Mouse (Mus musculus): ENCODE results near the gene Trim8. TPM values are rescaled to one million over a fixed set of nuclear protein-coding genes. Genes with fewer than 3 reads are reported as not detected.
A peak's percentile ranks its signal among the peaks of the same experiment; 100 is the strongest.

The Trim8 gene
- total RNA-seq, 1 experiment from 2014 or later, result 21.6 TPM

DNA sequence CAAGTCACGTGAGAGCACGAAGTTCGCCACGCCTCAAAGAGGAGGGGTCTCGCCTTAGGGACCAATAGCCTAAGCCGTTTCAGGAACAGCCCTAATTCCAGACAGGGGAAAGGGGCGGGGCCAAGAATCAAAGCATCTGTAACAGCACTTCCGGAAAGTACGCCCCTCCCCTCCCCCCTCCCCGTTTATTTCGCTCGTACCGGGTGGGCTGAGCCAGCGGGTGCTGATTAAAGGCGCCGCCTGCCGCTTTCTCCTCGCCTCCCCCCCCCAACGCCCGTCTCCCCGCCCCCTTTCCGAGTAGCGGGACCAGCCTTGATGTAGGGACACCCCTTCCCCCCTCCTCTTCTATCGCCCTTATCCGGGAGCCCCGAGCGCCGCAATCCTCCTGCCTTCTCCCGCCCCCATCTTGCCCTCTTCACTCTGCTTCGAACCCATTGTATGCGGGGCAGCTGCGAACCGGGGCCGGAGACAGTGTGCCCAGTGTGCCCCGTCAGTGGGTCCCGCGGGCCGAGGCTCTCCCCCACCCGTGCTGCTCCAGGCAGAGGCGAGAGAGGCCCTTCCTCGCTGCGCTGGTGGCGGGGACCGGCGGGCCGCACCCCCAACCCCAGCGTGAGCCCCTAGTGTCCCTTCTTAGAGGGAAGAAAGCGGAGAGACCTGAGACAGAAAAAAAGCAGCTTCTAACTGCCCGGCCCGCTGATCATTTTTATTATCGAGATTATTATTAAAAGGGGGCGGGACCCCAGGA is 1.5 kb upstream of the Trim8 start:
- peak; percentile 55 to 68 for ATAC-seq (replicated peaks in 1 of 2; ENCODE audit: insufficient read depth in 1 of 2, low FRiP score in 2 of 2, low TSS enrichment in 1 of 2, low read depth in 1 of 2, poor library complexity in 2 of 2, severe bottlenecking in 2 of 2)

DNA sequence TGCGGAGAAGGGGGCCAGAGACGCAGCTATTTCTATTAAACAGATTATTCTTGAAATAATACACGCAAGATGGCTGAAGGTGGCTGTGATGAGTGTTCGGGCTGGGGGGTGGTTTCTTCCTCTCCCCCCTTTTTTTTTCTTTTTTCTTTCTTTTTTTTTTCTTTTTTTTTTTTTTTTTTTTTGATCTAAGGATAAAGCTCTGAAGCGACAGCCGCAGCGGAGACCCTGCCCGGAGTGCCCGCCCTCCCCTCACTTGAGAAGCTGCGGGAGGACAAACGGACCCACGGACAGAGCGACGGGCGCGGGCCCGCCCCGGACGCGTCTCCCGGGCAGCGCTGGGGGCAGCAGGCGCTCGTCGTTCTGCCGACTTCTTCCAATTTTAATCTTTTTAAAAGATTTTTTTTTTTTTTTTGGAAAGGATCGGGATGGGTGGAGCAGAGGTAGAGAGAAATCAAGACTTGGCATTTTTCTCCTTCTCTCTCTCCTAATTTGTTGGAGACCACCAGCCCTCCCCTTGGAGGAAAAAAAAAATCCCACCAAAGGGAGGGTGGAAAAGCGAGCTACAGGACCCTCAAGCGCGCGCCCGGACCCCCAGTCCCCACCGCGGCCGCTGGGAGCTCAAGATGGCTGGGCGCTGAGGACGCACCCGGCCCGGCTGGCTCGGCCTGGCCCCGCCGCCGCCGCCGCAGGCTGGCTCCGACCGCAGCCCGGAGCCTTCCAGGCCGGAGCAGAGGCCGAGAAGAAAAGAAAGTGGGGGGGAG is 741 bp upstream of the Trim8 start:
- no peak for ATAC-seq (replicated peaks in 1 of 2; ENCODE audit: insufficient read depth in 1 of 2, low FRiP score in 2 of 2, low TSS enrichment in 1 of 2, low read depth in 1 of 2, poor library complexity in 2 of 2, severe bottlenecking in 2 of 2)

DNA sequence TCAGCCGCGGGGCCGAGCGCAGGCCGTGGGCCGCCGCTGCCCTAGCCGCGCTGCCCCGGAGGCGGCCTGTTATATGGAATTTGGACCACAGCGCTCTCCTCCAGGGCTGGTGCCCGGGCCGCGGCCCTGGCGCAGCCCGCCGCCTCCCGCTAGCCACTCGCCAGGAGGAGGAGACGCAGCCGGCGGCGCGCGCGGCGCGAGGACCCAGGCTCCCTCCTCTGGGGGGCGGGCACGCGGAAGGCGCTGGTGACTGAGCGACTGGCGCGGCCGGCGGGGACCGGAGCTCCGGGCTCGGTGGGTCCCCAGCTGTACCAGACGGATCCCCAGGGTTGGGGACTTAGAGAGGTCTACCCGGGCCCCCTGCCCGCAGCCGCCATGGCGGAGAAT is 560 bp downstream of the Trim8 start:
- no peak for ATAC-seq (replicated peaks in 1 of 2; ENCODE audit: insufficient read depth in 1 of 2, low FRiP score in 2 of 2, low TSS enrichment in 1 of 2, low read depth in 1 of 2, poor library complexity in 2 of 2, severe bottlenecking in 2 of 2)

DNA sequence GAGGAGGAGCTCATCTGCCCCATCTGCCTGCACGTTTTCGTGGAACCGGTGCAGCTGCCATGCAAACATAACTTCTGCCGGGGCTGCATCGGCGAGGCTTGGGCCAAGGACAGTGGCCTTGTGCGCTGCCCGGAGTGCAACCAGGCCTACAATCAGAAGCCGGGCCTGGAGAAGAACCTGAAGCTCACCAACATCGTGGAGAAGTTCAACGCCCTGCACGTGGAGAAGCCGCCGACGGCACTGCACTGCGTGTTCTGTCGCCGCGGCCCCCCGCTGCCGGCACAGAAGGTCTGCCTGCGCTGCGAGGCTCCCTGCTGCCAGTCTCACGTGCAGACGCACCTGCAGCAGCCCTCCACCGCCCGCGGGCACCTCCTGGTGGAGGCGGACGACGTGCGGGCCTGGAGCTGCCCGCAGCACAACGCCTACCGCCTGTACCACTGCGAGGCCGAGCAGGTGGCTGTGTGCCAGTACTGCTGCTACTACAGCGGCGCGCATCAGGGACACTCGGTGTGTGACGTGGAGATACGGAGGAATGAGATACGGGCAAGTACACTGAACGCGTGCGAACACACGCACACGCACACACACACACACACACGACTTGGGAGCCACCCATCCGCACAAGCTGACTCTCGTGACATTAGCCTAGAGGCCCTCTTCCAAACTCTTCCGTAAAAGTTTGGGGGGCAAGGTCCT is 1.1 kb downstream of the Trim8 start:
- ATAC-seq (replicated peaks in 1 of 2; ENCODE audit: insufficient read depth in 1 of 2, low FRiP score in 2 of 2, low TSS enrichment in 1 of 2, low read depth in 1 of 2, poor library complexity in 2 of 2, severe bottlenecking in 2 of 2), result peak; percentile 6 to 16; a peak in 2 of 4 replicates

DNA sequence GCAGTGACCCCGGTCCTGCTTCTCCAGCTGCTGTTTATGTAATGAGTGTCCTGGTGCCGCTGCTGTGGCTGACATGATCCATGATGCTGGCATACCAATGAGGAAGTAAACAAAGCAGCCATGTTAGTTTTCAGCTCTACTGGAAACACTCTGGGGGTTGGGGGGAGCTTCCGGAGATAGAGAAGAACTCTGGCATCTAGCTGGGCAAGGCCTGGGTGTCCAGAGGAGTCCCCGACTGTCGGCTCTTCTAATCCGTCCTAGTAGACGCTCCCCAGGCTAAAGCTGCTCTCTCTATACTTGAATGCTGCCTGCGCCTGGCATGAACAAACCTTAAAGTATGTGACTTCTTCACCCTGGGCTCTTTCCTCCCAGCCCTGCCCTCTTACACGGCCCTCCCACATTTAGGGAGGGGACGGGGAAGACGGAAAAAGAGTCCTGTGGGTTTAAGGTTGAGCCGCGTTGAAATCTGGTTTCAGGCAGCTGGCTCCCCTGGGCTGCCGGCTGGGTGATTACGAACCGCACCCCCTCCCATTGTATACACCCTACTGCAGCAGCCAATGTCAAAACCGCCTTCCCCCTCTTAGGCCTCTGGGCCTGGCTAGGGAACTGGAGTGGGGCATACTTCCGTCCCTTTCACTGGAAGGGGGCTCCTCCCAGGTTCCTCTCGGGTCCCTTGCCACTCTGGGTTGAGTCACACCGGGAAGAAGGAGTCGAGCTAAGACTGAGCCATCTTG is 2.0 kb downstream of the Trim8 start:
- ATAC-seq (replicated peaks in 1 of 2; ENCODE audit: insufficient read depth in 1 of 2, low FRiP score in 2 of 2, low TSS enrichment in 1 of 2, low read depth in 1 of 2, poor library complexity in 2 of 2, severe bottlenecking in 2 of 2), result peak; percentile 39 to 64

DNA sequence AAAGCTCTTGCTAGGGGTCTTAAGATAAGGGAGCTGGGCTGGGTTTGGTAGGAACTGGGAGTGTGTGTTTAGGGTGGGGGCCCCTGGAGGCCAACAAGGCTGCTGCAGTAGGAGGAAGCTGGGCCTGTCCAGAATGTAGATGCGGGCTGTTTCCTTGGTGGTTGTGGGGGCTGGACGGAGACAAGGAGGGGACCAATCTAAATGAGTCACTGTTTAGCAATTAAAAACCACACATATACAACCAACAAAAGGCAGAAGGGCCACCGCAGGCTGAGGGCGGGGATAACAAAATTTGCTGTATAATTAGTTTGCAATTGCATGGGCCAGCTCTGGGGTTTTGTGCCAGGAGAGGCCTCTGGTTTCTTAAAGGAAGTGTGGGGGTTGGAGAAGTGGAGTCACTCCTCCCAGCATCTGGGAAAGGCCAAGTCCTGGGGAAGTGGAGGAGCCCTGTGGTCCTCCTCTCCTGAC is 2.6 kb downstream of the Trim8 start:
- peak; percentile 13; a peak in 3 of 4 replicates for ATAC-seq (replicated peaks in 1 of 2; ENCODE audit: insufficient read depth in 1 of 2, low FRiP score in 2 of 2, low TSS enrichment in 1 of 2, low read depth in 1 of 2, poor library complexity in 2 of 2, severe bottlenecking in 2 of 2)

DNA sequence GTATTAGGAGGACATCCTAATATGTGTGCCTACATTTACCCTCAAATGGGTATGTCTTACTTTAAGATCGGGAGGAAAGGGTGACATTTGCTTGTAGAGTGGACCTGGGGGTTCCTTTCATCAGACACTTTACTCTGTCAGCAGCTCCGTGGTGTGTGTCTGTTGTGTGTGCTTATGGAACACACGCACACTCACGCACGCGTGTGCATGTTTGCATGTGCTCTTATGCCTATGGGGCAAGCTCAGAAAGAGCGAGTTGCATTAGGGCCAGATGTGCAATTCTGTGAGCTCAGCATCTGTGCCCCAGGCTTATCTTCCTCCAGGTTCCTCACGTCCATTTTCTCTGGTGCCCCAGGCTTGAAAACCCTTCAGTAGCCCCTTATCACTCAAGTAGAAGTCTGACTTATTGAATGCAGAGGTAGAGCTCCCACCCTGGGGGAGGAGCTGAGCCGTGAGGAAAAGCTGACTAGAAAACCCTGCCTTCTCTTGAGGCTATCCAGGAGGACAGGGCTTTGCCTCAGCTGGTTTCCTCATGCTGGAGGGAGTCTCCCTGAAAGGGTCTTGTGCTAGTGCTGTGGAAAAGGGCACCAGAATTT is 3.4 kb downstream of the Trim8 start:
- no peak for ATAC-seq (replicated peaks in 1 of 2; ENCODE audit: insufficient read depth in 1 of 2, low FRiP score in 2 of 2, low TSS enrichment in 1 of 2, low read depth in 1 of 2, poor library complexity in 2 of 2, severe bottlenecking in 2 of 2)

DNA sequence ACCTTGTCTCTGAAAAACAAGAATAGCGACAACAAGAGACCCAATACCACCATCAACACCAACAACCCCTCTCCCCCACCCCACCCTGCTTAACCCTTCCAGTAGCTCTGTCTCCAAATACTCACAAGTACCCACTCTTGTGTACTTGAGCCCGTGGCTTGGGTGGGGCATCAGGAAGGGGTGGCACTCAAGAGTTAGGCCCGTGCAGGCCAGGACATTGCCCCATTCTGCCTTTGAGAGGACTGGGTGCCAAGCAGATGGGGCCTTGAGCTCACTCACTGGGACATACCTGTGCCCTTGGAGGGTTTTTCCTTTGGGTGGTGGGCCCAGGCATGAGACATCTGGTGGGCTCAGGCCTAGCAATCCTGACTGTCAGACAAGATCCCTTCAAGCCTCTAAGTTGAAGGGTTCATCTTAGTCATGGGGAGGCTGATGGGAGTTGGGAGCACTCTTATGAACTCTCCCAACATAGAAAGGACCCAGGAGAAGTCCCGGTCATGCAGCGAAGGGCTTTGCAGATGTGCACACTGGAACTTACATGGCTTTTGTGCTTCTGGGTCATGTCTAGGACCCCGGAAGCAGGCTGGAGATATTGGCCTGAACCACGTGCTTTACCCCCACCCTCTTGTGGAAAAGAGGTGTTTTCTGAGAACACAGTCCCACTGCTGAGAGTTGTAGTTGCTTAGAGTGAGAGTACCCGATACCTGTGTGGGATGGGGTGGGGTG is 4.3 kb downstream of the Trim8 start:
- no peak for ATAC-seq (replicated peaks in 1 of 2; ENCODE audit: insufficient read depth in 1 of 2, low FRiP score in 2 of 2, low TSS enrichment in 1 of 2, low read depth in 1 of 2, poor library complexity in 2 of 2, severe bottlenecking in 2 of 2)

DNA sequence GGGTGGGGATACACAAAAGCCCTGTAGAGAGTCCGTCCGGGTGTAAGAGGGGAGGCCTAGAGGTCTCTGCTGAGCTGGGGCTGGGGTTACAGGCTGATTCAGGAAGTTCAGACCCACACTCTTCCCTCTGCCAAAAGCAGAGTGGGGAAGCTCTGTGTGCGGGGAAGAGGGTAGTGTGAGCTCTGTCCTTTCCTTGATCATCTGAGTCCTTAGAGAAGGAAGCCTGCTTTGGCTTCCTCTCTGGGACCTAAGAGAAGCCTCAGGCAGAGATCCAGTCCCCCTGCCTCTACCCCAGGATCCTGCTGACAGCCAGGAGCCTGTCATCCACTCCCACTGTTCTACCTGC is 4.8 kb downstream of the Trim8 start:
- ATAC-seq (replicated peaks in 1 of 2; ENCODE audit: insufficient read depth in 1 of 2, low FRiP score in 2 of 2, low TSS enrichment in 1 of 2, low read depth in 1 of 2, poor library complexity in 2 of 2, severe bottlenecking in 2 of 2), result no peak

DNA sequence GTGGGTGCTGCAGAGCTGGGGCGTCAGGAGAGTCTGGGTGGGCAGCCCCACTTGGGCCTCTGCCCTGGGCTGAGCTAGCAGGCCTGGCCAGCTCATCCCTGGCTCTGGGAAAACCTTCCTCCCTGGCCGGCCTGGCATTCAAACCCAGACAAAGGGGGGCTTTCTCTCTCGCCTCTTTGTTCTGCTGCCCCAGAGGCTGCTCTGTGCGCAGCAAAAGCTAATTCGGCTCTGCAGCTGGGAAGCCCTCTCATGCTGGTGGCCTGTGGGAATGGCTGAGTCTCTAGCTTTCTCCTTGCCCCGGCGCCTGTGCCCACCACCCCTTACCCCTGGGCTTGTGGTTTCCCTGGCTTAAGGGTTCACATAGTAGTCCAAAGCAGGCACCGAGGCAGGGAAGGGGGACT is 5.7 kb downstream of the Trim8 start:
- no peak for ATAC-seq (replicated peaks in 1 of 2; ENCODE audit: insufficient read depth in 1 of 2, low FRiP score in 2 of 2, low TSS enrichment in 1 of 2, low read depth in 1 of 2, poor library complexity in 2 of 2, severe bottlenecking in 2 of 2)

DNA sequence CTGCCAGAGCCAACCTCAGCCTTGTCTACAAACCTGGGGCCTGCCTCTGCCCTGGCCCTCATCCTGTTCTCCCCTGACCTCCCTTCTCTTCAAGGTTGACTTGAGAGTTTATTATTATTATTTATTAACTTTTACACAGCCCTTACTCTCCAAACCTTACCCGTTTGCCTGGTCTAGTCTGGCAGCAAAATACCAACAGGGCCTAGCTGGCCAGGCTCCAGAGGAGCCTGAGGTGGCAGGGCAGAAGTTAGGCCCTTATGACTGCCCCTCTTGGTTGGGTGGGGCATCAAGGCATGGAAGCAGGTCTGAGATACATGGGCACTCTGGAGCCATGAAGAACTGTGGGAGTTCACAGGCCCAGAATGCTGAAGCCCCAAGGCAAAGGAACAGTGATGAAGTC is 6.3 kb downstream of the Trim8 start:
- no peak for ATAC-seq (replicated peaks in 1 of 2; ENCODE audit: insufficient read depth in 1 of 2, low FRiP score in 2 of 2, low TSS enrichment in 1 of 2, low read depth in 1 of 2, poor library complexity in 2 of 2, severe bottlenecking in 2 of 2)

DNA sequence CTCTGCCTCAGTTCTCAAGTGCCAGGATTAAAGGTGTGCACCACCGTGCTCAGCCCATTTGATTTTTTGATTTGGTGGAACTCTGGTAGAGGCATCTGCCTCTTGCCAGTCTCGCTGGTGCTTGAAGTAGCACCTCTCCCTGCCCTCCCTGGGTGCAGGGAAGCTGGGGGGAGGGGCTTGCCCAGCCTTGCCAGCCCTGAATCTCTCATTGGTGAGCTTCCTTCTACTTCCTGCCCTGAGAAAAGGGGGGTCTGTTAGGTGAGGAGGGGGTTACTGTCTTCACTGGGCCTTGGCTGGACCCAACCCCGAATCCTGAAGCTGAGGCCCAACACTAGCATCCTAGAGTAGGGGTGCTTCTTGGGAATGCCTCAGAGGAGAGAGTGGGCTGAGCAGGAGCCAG is 7.2 kb downstream of the Trim8 start:
- ATAC-seq (replicated peaks in 1 of 2; ENCODE audit: insufficient read depth in 1 of 2, low FRiP score in 2 of 2, low TSS enrichment in 1 of 2, low read depth in 1 of 2, poor library complexity in 2 of 2, severe bottlenecking in 2 of 2), result no peak

DNA sequence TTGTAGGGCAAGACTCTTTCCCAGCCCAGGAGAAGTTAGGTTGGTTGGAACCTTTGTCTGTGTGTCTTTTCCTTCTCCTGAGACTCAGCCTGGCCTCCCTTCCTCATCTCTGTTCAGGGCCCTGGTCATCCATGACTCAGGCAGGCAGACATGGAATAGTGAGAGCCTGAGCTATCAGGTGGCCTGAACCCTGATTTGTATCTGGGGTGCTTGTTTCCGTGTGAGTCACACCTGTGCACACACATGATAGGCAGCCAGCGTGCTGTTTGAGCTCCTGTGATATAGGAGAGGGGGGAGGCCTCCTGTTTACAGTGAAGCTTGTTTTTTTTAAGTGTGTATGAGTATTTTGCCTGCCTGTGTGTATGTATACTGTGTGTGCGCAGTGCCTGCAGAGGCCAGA is 7.7 kb downstream of the Trim8 start:
- ATAC-seq (replicated peaks in 1 of 2; ENCODE audit: insufficient read depth in 1 of 2, low FRiP score in 2 of 2, low TSS enrichment in 1 of 2, low read depth in 1 of 2, poor library complexity in 2 of 2, severe bottlenecking in 2 of 2), result no peak

DNA sequence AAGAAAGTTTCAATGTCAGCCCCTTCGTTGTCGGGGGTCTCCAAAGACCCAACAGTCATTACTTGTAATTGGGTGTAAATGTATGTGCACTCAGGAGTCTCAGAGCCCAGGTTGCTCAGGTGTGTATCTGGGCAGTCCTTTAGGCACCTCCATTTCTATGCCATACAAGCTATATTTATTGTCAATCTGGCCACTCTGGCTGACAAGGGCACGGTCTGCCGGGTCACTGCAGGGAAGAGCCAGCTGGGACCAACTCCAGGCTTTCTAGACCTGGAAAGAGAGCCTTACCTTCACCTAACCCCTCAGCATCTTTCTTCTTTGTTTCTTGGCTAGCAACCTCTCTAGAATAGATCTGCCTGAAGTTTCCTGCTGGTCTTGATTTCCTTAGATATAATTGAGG is 8.2 kb downstream of the Trim8 start:
- no peak for ATAC-seq (replicated peaks in 1 of 2; ENCODE audit: insufficient read depth in 1 of 2, low FRiP score in 2 of 2, low TSS enrichment in 1 of 2, low read depth in 1 of 2, poor library complexity in 2 of 2, severe bottlenecking in 2 of 2)

DNA sequence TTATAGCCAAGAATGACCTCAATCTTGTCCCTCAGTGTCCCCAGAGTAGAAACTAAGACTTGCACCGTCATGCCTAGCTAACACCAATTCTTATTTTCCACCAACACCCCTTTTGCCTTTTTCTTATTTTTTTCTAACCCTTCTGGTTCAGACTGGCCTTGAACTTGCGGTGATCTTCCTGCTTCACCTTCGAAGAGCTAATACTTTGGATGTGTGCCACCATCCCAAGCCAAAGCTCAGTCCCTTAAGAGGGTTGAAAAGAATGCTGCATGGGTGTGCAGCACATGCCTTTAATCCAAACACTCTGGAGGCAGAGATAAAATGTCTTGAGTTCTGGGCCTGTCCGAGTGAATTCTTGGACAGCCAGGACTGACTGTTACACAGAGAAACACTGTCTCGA is 8.9 kb downstream of the Trim8 start:
- no peak for ATAC-seq (replicated peaks in 1 of 2; ENCODE audit: insufficient read depth in 1 of 2, low FRiP score in 2 of 2, low TSS enrichment in 1 of 2, low read depth in 1 of 2, poor library complexity in 2 of 2, severe bottlenecking in 2 of 2)

DNA sequence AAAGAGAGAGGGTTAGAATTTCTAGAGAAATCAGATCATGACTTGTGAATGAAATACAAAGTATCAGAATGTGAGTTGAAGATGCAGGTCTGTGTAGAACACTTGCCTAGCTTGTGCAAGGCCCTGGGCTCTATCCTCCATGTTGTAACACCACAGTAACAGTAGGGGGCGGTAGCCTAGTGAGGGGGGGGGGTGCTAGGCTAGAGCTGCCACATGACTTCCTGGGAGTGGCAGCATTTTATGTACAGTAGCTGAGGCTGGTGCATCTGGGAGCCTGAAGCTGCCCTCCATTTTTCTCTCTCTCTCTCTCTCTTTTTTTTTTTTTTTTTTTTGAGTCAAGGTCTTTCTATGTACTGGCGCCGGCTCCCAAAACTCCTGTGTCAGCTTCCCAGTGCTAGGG is 9.3 kb downstream of the Trim8 start:
- peak; percentile 40 to 43; a peak in 2 of 4 replicates for ATAC-seq (replicated peaks in 1 of 2; ENCODE audit: insufficient read depth in 1 of 2, low FRiP score in 2 of 2, low TSS enrichment in 1 of 2, low read depth in 1 of 2, poor library complexity in 2 of 2, severe bottlenecking in 2 of 2)

DNA sequence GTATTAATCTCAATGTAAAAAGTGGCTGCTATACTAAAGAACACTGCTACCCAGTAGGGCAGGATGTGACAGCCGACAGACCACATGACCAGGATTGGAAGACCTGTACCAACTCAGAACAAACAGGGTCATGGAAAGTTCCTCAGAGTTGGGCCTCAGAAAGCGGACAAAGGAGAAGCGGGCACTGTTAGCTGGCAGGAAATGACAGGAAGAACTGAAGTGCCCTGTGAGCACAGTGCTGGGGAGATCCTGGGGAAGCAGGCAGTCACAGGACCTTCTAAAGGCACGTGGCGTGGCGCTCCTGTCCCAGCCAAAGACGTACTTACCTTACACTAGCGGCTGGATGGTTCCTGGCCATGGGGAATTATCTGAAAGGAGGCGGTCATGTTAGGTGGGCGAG is 9.8 kb downstream of the Trim8 start:
- ATAC-seq (replicated peaks in 1 of 2; ENCODE audit: insufficient read depth in 1 of 2, low FRiP score in 2 of 2, low TSS enrichment in 1 of 2, low read depth in 1 of 2, poor library complexity in 2 of 2, severe bottlenecking in 2 of 2), result peak; percentile 68 to 77

All from hematopoietic stem cell, adult 5-6 weeks (primary cell).